16 mouse cellular contexts compared by ENCODE assay signal in genomic region chr19:50488421-50488820, GRCm38 (mm10).
DNase-seq lines count a peak whose midpoint lies in the region; ATAC-seq and TF ChIP-seq lines count a peak whose summit lies in the region.
"Had no signal": no experiment of that assay in that cellular context is flagged by ENCODE, and none has a peak within 500 bp of the region (broad histone marks: within the 10 kb centered on the region; RNA-seq: fewer than 3 reads in every experiment).

No protein-coding gene starts in this region.

- WGBS in heart, embryonic 14.5 days, result 54% methylated on average over 6 of the region's 6 CpGs
- WGBS in neural tube, embryonic 13.5 days, result 50% methylated on average over 6 of the region's 6 CpGs
- WGBS in midbrain, embryonic 15.5 days, result 23% methylated on average over 6 of the region's 6 CpGs

- 0 out of 2 replicates have a peak overlapping the region, but pooled peaks have one; percentile 40 for H3K4me2 ChIP-seq in heart, embryonic 14.5 days (ENCODE audit: low read length)
- H3K4me2 ChIP-seq in neural tube, embryonic 13.5 days, result peak overlapping the region; percentile 18
- H3K4me2 ChIP-seq in midbrain, embryonic 15.5 days, result no peak overlapping the region; the same call in 1 of the 2 replicates
- H3K4me2 ChIP-seq: embryonic facial prominence, embryonic 13.5 days had no signal

- intact Hi-C loops in gastrocnemius, adult 2 months (cut with DNase I), result no loop called here

- no peaks in the 10 kb centered on the region for H3K36me3 ChIP-seq in heart, embryonic 14.5 days (ENCODE audit: control insufficient read depth, insufficient read depth, low read length)
- H3K36me3 ChIP-seq in neural tube, embryonic 13.5 days, result no peaks in the 10 kb centered on the region
- H3K36me3 ChIP-seq in midbrain, embryonic 15.5 days (replicated peaks), result no peaks in the 10 kb centered on the region
- H3K36me3 ChIP-seq: embryonic facial prominence, embryonic 13.5 days; heart, embryonic 15.5 days; intestine, embryonic 15.5 days had no signal

- no peak for ATAC-seq in heart, embryonic 14.5 days (ENCODE audit: insufficient number of reproducible peaks, insufficient read depth, low FRiP score, low read depth)
- no peak for ATAC-seq in neural tube, embryonic 13.5 days (ENCODE audit: low read depth)
- 0 out of 2 replicates have a peak, but pooled peaks have one; percentile 4 for ATAC-seq in midbrain, embryonic 15.5 days (replicated peaks)
- ATAC-seq: Patski had no signal

- H3K4me3 ChIP-seq in heart, embryonic 14.5 days (ENCODE audit: control insufficient read depth in 1 of 2, insufficient read depth in 1 of 2, low read depth in 1 of 2, low read length in 2 of 2), result no peak overlapping the region
- no peak overlapping the region for H3K4me3 ChIP-seq in neural tube, embryonic 13.5 days
- no peak overlapping the region for H3K4me3 ChIP-seq in midbrain, embryonic 15.5 days
- H3K4me3 ChIP-seq in gastrocnemius, adult 2 months, result no peak overlapping the region
- H3K4me3 ChIP-seq: embryonic facial prominence, embryonic 13.5 days; erythroblast, embryonic 14.5 days; heart, adult 2 months; intestine, embryonic 15.5 days; myocyte had no signal

- no peaks in the 10 kb centered on the region; a peak in 1 of 4 replicates for H3K4me1 ChIP-seq in heart, embryonic 14.5 days (ENCODE audit: control insufficient read depth in 2 of 2, insufficient read depth in 2 of 2, low read length in 2 of 2)
- H3K4me1 ChIP-seq in neural tube, embryonic 13.5 days (replicated peaks), result peaks cover 48% of the 10 kb centered on the region
- H3K4me1 ChIP-seq in midbrain, embryonic 15.5 days, result peaks cover 19% of the 10 kb centered on the region

- H3K27me3 ChIP-seq in heart, embryonic 14.5 days (ENCODE audit: control insufficient read depth, insufficient read depth, low read length), result no peaks in the 10 kb centered on the region
- H3K27me3 ChIP-seq in neural tube, embryonic 13.5 days, result no peaks in the 10 kb centered on the region
- no peaks in the 10 kb centered on the region for H3K27me3 ChIP-seq in midbrain, embryonic 15.5 days (replicated peaks)
- H3K27me3 ChIP-seq: embryonic facial prominence, embryonic 13.5 days; heart, embryonic 15.5 days; intestine, embryonic 15.5 days had no signal

- H3K9ac ChIP-seq in heart, embryonic 14.5 days (ENCODE audit: low read length), result no peak overlapping the region
- H3K9ac ChIP-seq in neural tube, embryonic 13.5 days, result no peak overlapping the region
- no peak overlapping the region for H3K9ac ChIP-seq in midbrain, embryonic 15.5 days
- H3K9ac ChIP-seq: embryonic facial prominence, embryonic 13.5 days; heart, embryonic 15.5 days; intestine, embryonic 15.5 days had no signal

- H3K27ac ChIP-seq in heart, embryonic 14.5 days (replicated peaks in 1 of 2; ENCODE audit: control insufficient read depth in 1 of 2, insufficient read depth in 1 of 2, low read depth in 2 of 2, low read length in 2 of 2), result no peak overlapping the region
- H3K27ac ChIP-seq in neural tube, embryonic 13.5 days (replicated peaks), result peak overlapping the region; percentile 30; the same call in 1 of the 2 replicates
- H3K27ac ChIP-seq in midbrain, embryonic 15.5 days, result peak overlapping the region; percentile 35; the same call in 1 of the 2 replicates
- no peak overlapping the region for H3K27ac ChIP-seq in gastrocnemius, adult 2 months
- H3K27ac ChIP-seq: embryonic facial prominence, embryonic 13.5 days; heart, adult 2 months; heart, embryonic 15.5 days; intestine, embryonic 15.5 days; layer of hippocampus, adult 2 months had no signal

- DNase-seq in heart, postnatal 4 days, result no peak
- no peak for DNase-seq in neural tube, embryonic 10.5 days (ENCODE audit: extremely low spot score, low spot score)
- DNase-seq in gastrocnemius, adult 2 months, result no peak
- DNase-seq in thymus, adult 18-20 months, result no peak
- DNase-seq: kidney, postnatal 25 days had no signal

- no peak for TF ChIP-seq CTCF in gastrocnemius, adult 2 months (IDR thresholded peaks at IDR 0.05)

- no peaks in the 10 kb centered on the region for H3K9me3 ChIP-seq in heart, embryonic 14.5 days (ENCODE audit: control insufficient read depth, low read length)
- H3K9me3 ChIP-seq in neural tube, embryonic 13.5 days, result no peaks in the 10 kb centered on the region
- H3K9me3 ChIP-seq in midbrain, embryonic 15.5 days, result no peaks in the 10 kb centered on the region
- H3K9me3 ChIP-seq: embryonic facial prominence, embryonic 13.5 days; heart, embryonic 15.5 days; intestine, embryonic 15.5 days had no signal

Comparison
In these comparisons a context has a peak if more than half of its experiments do, and no peak if none do; other contexts are left out.
1. H3K27ac ChIP-seq: peak in neural tube, embryonic 13.5 days (single experiment) and midbrain, embryonic 15.5 days (single experiment); none in heart, embryonic 14.5 days (0 of 2) and gastrocnemius, adult 2 months (single experiment).